Mouse (Mus musculus) MEL (cell line): ENCODE measurements around the gene Pigl. TPM values are rescaled to one million over a fixed set of nuclear protein-coding genes. Genes with fewer than 3 reads are reported as not detected.

Experiments
- DNase-seq: peaks from one replicate; pipeline ENCODE4 v3.0.0; 2011; ENCODE audit warnings: low read depth, low spot score
- H3K27ac ChIP-seq: 2 replicates; pipeline ENCODE4 v1.5.1; 2012; ENCODE audit warnings: low read depth, mild to moderate bottlenecking, control low read depth, low read length, moderate library complexity; ENCODE audit not compliant: control insufficient read depth
- H3K27me3 ChIP-seq, 2 experiments: fragments of 150-350 bp in 1 of 2; sonication (generic) in 1 of 2; 2 replicates each; pipeline ENCODE4 v1.6.1; 2012; ENCODE audit warnings: low read length in 2 of 2, mild to moderate bottlenecking in 2 of 2, improper control_type of control experiment in 1 of 2, moderate library complexity in 1 of 2; ENCODE audit not compliant: insufficient read depth in 2 of 2, control insufficient read depth in 1 of 2
- H3K36me3 ChIP-seq, 2 experiments: 2 replicates each; pipeline ENCODE4 v1.6.1; 2012 to 2014; ENCODE audit warnings: low read length in 2 of 2, improper control_type of control experiment in 1 of 2, inconsistent platforms in 1 of 2, mild to moderate bottlenecking in 1 of 2; ENCODE audit not compliant: insufficient read depth in 2 of 2, control insufficient read depth in 1 of 2
- H3K4me1 ChIP-seq, 2 experiments: fragments of 150-350 bp in 1 of 2; sonication (generic) in 1 of 2; 2 replicates each; pipeline ENCODE4 v1.6.1; 2012; ENCODE audit warnings: low read length in 2 of 2, improper control_type of control experiment in 1 of 2, mild to moderate bottlenecking in 1 of 2; ENCODE audit not compliant: insufficient read depth in 2 of 2, control insufficient read depth in 1 of 2
- H3K4me3 ChIP-seq, 2 experiments: fragments of 150-350 bp in 1 of 2; sonication (generic) in 1 of 2; 2 replicates each; pipeline ENCODE4 v1.5.1; 2012; ENCODE audit warnings: low read depth in 2 of 2, low read length in 2 of 2, mild to moderate bottlenecking in 2 of 2, moderate library complexity in 2 of 2, control low read depth in 1 of 2, improper control_type of control experiment in 1 of 2; ENCODE audit not compliant: control insufficient read depth in 1 of 2, insufficient read depth in 1 of 2
- H3K79me2 ChIP-seq: 2 replicates; pipeline ENCODE4 v1.6.1; 2012; ENCODE audit warnings: mild to moderate bottlenecking, low read length, moderate library complexity; ENCODE audit not compliant: control insufficient read depth, poor library complexity, insufficient read depth
- H3K9ac ChIP-seq: 2 replicates; pipeline ENCODE4 v1.6.1; 2012; ENCODE audit warnings: low read depth, mild to moderate bottlenecking, control low read depth, low read length, moderate library complexity; ENCODE audit not compliant: control insufficient read depth, poor library complexity, severe bottlenecking
- H3K9me3 ChIP-seq: fragments of 150-350 bp; sonication (generic); replicated peaks from 2 replicates; pipeline ENCODE4 v1.6.1; 2012; ENCODE audit warnings: mild to moderate bottlenecking, low read length, improper control_type of control experiment, moderate library complexity; ENCODE audit not compliant: insufficient read depth
- E2F4 ChIP-seq: IDR thresholded peaks from 2 replicates; pipeline ENCODE4 v1.6.1; 2011; ENCODE audit warnings: low read depth, low read length, improper control_type of control experiment, borderline replicate concordance
- ELF1 ChIP-seq: IDR thresholded peaks from 2 replicates; pipeline ENCODE4 v1.6.1; 2014; ENCODE audit warnings: low read depth, mild to moderate bottlenecking, inconsistent platforms, low read length, improper control_type of control experiment, moderate library complexity
- EP300 ChIP-seq, 2 experiments: IDR thresholded peaks; 2 replicates each; pipeline ENCODE4 v1.6.1; 2011; ENCODE audit warnings: improper control_type of control experiment in 2 of 2, low read length in 2 of 2, low read depth in 1 of 2, mild to moderate bottlenecking in 1 of 2
- ETS1 ChIP-seq: IDR thresholded peaks from 2 replicates; pipeline ENCODE4 v1.6.1; 2012; ENCODE audit warnings: low read depth, mild to moderate bottlenecking, inconsistent platforms, low read length, improper control_type of control experiment, moderate library complexity
- JUND ChIP-seq: IDR thresholded peaks from 2 replicates; pipeline ENCODE4 v1.6.1; 2011; ENCODE audit warnings: low read depth, mild to moderate bottlenecking, improper control_type of control experiment, low read length
- KAT2A ChIP-seq: conservative IDR thresholded peaks from 2 replicates; pipeline ENCODE4 v1.6.1; 2012; ENCODE audit warnings: low read depth, low read length, improper control_type of control experiment, inconsistent platforms
- MAX ChIP-seq: IDR thresholded peaks from 2 replicates; pipeline ENCODE4 v1.6.1; 2011; ENCODE audit warnings: low read length, improper control_type of control experiment
- MXI1 ChIP-seq: IDR thresholded peaks from 2 replicates; pipeline ENCODE4 v1.6.1; 2011; ENCODE audit warnings: mild to moderate bottlenecking, low read depth, low read length, improper control_type of control experiment
- MYB ChIP-seq: IDR thresholded peaks from 2 replicates; pipeline ENCODE4 v1.6.1; 2011; ENCODE audit warnings: mild to moderate bottlenecking, low read depth, low read length, improper control_type of control experiment
- MYC ChIP-seq: IDR thresholded peaks from 2 replicates; pipeline ENCODE4 v1.6.1; 2011; ENCODE audit warnings: low read depth, mild to moderate bottlenecking, low read length, improper control_type of control experiment, moderate library complexity
- NELFE ChIP-seq: IDR thresholded peaks from 2 replicates; pipeline ENCODE4 v1.6.1; 2011; ENCODE audit warnings: low read depth, low read length, improper control_type of control experiment
- POLR2AphosphoS2 ChIP-seq: IDR thresholded peaks from 2 replicates; pipeline ENCODE4 v1.6.1; 2011; ENCODE audit warnings: low read length, improper control_type of control experiment
- POLR2AphosphoS5 ChIP-seq: IDR thresholded peaks from 2 replicates; pipeline ENCODE4 v1.6.1; 2012; ENCODE audit warnings: low read depth, borderline replicate concordance, mild to moderate bottlenecking, inconsistent platforms, low read length, moderate library complexity, mixed read lengths
- RAD21 ChIP-seq: IDR thresholded peaks from 2 replicates; pipeline ENCODE4 v1.6.1; 2011; ENCODE audit warnings: mild to moderate bottlenecking, low read depth, low read length, improper control_type of control experiment
- SIN3A ChIP-seq: IDR thresholded peaks from 2 replicates; pipeline ENCODE4 v1.6.1; 2012; ENCODE audit warnings: low read length, improper control_type of control experiment, inconsistent platforms
- SMC3 ChIP-seq: IDR thresholded peaks from 2 replicates; pipeline ENCODE4 v1.6.1; 2011; ENCODE audit warnings: low read depth, low read length, improper control_type of control experiment
- TBP ChIP-seq: IDR thresholded peaks from 2 replicates; pipeline ENCODE4 v1.8.0; 2011; ENCODE audit warnings: low read depth, low read length, improper control_type of control experiment
- TCF12 ChIP-seq: IDR thresholded peaks from 2 replicates; pipeline ENCODE4 v1.6.1; 2014; ENCODE audit warnings: low read depth, mild to moderate bottlenecking, inconsistent platforms, low read length, improper control_type of control experiment, moderate library complexity
- USF1 ChIP-seq: IDR thresholded peaks from 2 replicates; pipeline ENCODE4 v1.6.1; 2014; ENCODE audit warnings: low read depth, mild to moderate bottlenecking, inconsistent platforms, low read length, improper control_type of control experiment, moderate library complexity
- USF2 ChIP-seq, 2 experiments: IDR thresholded peaks; 2 replicates each; pipeline ENCODE4 v1.6.1; 2011 to 2012; ENCODE audit warnings: improper control_type of control experiment in 2 of 2, low read length in 2 of 2, borderline replicate concordance in 1 of 2, inconsistent platforms in 1 of 2, low read depth in 1 of 2, mild to moderate bottlenecking in 1 of 2; ENCODE audit not compliant: insufficient read depth in 1 of 2
- ZKSCAN1 ChIP-seq: IDR thresholded peaks from 2 replicates; pipeline ENCODE4 v1.6.1; 2012; ENCODE audit warnings: low read depth, mild to moderate bottlenecking, inconsistent platforms, low read length, improper control_type of control experiment, moderate library complexity
- ZNF384 ChIP-seq: IDR thresholded peaks from 2 replicates; pipeline ENCODE4 v1.6.1; 2012; ENCODE audit warnings: low read depth, mild to moderate bottlenecking, inconsistent platforms, low read length, improper control_type of control experiment
- polyA plus RNA-seq, 2 experiments: library from polyadenylated mRNA; stranded (reverse) in 1 of 2; unstranded in 1 of 2; fragments of >175 nt in 1 of 2; fragments of >200 nt in 1 of 2; gene quantifications; 2 replicates each; pipeline versions ENCODE4 v1.2.1 to v1.2.4; 2012; ENCODE audit warnings: low replicate concordance in 2 of 2, low read depth in 1 of 2; ENCODE audit not compliant: insufficient read length in 2 of 2, insufficient read depth in 1 of 2, missing spikeins in 1 of 2
- total RNA-seq: library from RNA; depleted of rRNA; stranded (reverse); fragments of 300-350 nt; gene quantifications from 2 replicates; pipeline ENCODE4 v1.2.3, GENCODE M21; 2012

Gene Pigl
- total and polyA plus RNA-seq, 3 experiments, result 2.0 to 4.1 TPM; not detected in 1

DNA sequence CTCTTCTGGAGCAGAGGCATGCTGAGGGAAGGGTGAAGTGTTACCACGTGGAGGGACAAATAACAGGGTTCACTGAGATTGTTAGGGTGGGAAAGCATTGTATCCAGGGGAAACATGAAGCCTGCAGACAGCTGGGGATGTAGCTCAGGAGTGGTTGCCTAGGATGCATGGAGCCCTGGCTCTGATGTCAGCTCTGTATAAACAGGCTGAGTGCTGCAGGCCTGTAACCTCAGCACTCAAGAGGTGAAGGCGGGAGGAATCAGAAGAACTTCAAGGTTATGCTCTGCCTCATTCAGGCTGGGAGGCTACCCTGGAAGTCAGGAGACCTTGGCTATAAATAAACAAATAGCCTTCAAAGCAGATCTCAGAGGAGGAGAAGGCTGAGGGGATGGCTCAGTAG, 60.7 kb downstream of the Pigl start:
- Histone ChIP-seq H3K36me3 (no peaks in the 10 kb centered on the region), H3K4me3 (no peak overlapping the region), H3K79me2 (no peaks in the 10 kb centered on the region), H3K27me3 (no peaks in the 10 kb centered on the region), H3K4me1 (no peaks in the 10 kb centered on the region), H3K9me3 (no peaks in the 10 kb centered on the region), H3K9ac (no peak overlapping the region), H3K27ac (no peak overlapping the region)
- TF ChIP-seq SMC3 (no peak), KAT2A (no peak), USF1 (no peak), ZKSCAN1 (no peak), EP300 (IDR thresholded peaks at IDR 0.05; ENCODE audit: low read depth in 1 of 2, low read length in 2 of 2) (no peak), RAD21 (no peak), SIN3A (no peak), POLR2AphosphoS5 (no peak), MYC (no peak)
- no peak for DNase-seq

- TF ChIP-seq POLR2AphosphoS5 (no peak), TCF12 (no peak), E2F4 (no peak), TBP (no peak), ELF1 (no peak), MXI1 (no peak), MYB (no peak), USF1 (no peak), NELFE (no peak)
- TF ChIP-seq, all 39 proteins: peak for 0
- H3K4me1 ChIP-seq, result no peaks in the 10 kb centered on the region
These were observed 64.0 kb downstream of the Pigl start for GRCm38 (mm10) chr11:62522283-62522682.

GRCm38 (mm10) chr11:62537089-62537488, 78.8 kb downstream of the Pigl start:
- no peaks in the 10 kb centered on the region for H3K9me3 ChIP-seq
- peak overlapping the region; percentile 100 for H3K9ac ChIP-seq
- TF ChIP-seq USF2 (IDR thresholded peaks at IDR 0.05; ENCODE audit: borderline replicate concordance in 1 of 2, insufficient read depth in 1 of 2, low read depth in 1 of 2, low read length in 2 of 2) (no peak), ETS1 (no peak), ZNF384 (peak; percentile 75), JUND (no peak), POLR2AphosphoS2 (no peak), MYB (no peak), MAX (no peak), EP300 (IDR thresholded peaks at IDR 0.05; ENCODE audit: low read depth in 1 of 2, low read length in 2 of 2) (no peak)
- DNase-seq, result no peak
- peaks cover 28% of the 10 kb centered on the region for H3K79me2 ChIP-seq
- no peak overlapping the region; the same call in 1 of the 2 replicates for H3K27ac ChIP-seq
- H3K27me3 ChIP-seq, result no peaks in the 10 kb centered on the region
- peak overlapping the region; percentile 58 to 61 for H3K4me3 ChIP-seq
- peaks cover 16 to 18% of the 10 kb centered on the region in 2 experiments for H3K36me3 ChIP-seq
- H3K4me1 ChIP-seq, result peaks cover 4 to 6% of the 10 kb centered on the region in 2 experiments

More at GRCm38 (mm10) chr11:62522283-62522682, 64.0 kb downstream of the Pigl start:
- no peaks in the 10 kb centered on the region for H3K79me2 ChIP-seq
- DNase-seq, result no peak
- H3K36me3 ChIP-seq, result peaks cover 0 to 16% of the 10 kb centered on the region in 2 experiments; a peak in 2 of 4 replicates
- H3K27me3 ChIP-seq, result no peaks in the 10 kb centered on the region
- no peaks in the 10 kb centered on the region for H3K9me3 ChIP-seq
- no peak overlapping the region for H3K9ac ChIP-seq
- H3K27ac ChIP-seq, result no peak overlapping the region
- no peak overlapping the region for H3K4me3 ChIP-seq
